Mouse (Mus musculus) kidney, postnatal 0 days (tissue): ENCODE results near the gene Bcar1. TPM values are rescaled to one million over a fixed set of nuclear protein-coding genes. Genes with fewer than 3 reads are reported as not detected.

ENCODE experiments used
- ATAC-seq: fragments of 200-750 bp; cut with Nextera tagmentation; replicated peaks from 2 replicates; pipeline ENCODE4 v1.8.0; 2017; ENCODE audit warnings: low read depth, moderate number of reproducible peaks, moderate TSS enrichment, moderate library complexity; ENCODE audit not compliant: low FRiP score
- DNase-seq: peaks from one replicate; pipeline ENCODE4 v3.0.0-alpha.2; 2016; ENCODE audit warnings: low spot score
- H3K27ac ChIP-seq: fragments of 300-500 bp; sonication (generic); 2 replicates; pipeline ENCODE4 v1.5.1; 2014; ENCODE audit warnings: mild to moderate bottlenecking
- H3K27me3 ChIP-seq: fragments of 300-500 bp; sonication (generic); 2 replicates; pipeline ENCODE4 v1.6.1; 2014; ENCODE audit warnings: low read length, mixed read lengths; ENCODE audit not compliant: insufficient read depth
- H3K36me3 ChIP-seq: fragments of 300-500 bp; sonication (generic); 2 replicates; pipeline ENCODE4 v1.6.1; 2014; ENCODE audit warnings: low read length, mixed read lengths; ENCODE audit not compliant: insufficient read depth
- H3K4me1 ChIP-seq: fragments of 300-500 bp; sonication (generic); replicated peaks from 2 replicates; pipeline ENCODE4 v1.6.1; 2014; ENCODE audit warnings: antibody characterized with exemption, low read length, mixed read lengths; ENCODE audit not compliant: insufficient read depth
- H3K4me2 ChIP-seq: fragments of 300-500 bp; sonication (generic); 2 replicates; pipeline ENCODE4 v1.6.1; 2014; ENCODE audit warnings: mild to moderate bottlenecking, low read length, moderate library complexity, mixed read lengths
- H3K4me3 ChIP-seq: fragments of 300-500 bp; sonication (generic); replicated peaks from 2 replicates; pipeline ENCODE4 v1.5.1; 2014; ENCODE audit warnings: low read depth, low read length
- H3K9ac ChIP-seq: fragments of 300-500 bp; sonication (generic); 2 replicates; pipeline ENCODE4 v1.6.1; 2014; ENCODE audit warnings: low read depth, low read length
- H3K9me3 ChIP-seq: fragments of 300-500 bp; sonication (generic); replicated peaks from 2 replicates; pipeline ENCODE4 v1.6.1; 2016; ENCODE audit warnings: low read length, inconsistent platforms, mixed read lengths
- CTCF ChIP-seq: IDR thresholded peaks from 2 replicates; pipeline ENCODE4 v1.5.1; 2016; ENCODE audit warnings: antibody characterized with exemption, low read depth, mild to moderate bottlenecking, moderate library complexity
- WGBS: fragments of 180-500 bp; shearing (Covaris S2); extraction: QIAGEN DNeasy Blood & Tissue Kit; methylation state at CpG from one replicate; pipeline ENCODE4 v1.1.7; 2014; 5-methylcytosine and 5-hydroxymethylcytosine counted together
- polyA plus RNA-seq: library from polyadenylated mRNA; unstranded; fragments of >200 nt; fragmentation: Nextera tagmentation; extraction: Ambion mirVana; gene quantifications from 2 replicates; pipeline ENCODE4 v1.2.1, GENCODE M21; 2015

The Bcar1 gene
- polyA plus RNA-seq, 1 experiment from 2014 or later = 49.1 TPM

GRCm38 (mm10) chr8:111732004-111732403, 11.6 kb downstream of the Bcar1 start:
- Histone ChIP-seq H3K4me2 (peak overlapping the region; percentile 88), H3K9me3 (no peaks in the 10 kb centered on the region), H3K9ac (peak overlapping the region; percentile 93), H3K4me3 (peak overlapping the region; percentile 78), H3K27ac (peak overlapping the region; percentile 93), H3K4me1 (peaks cover 91% of the 10 kb centered on the region), H3K36me3 (no peaks in the 10 kb centered on the region), H3K27me3 (no peaks in the 10 kb centered on the region)
- DNase-seq (peak; percentile 99), ATAC-seq (peak; percentile 87)
- WGBS = under 1% methylated on average over 41 of the region's 41 CpGs
- no peak for TF ChIP-seq CTCF

GRCm38 (mm10) chr8:111731231-111731977, 12.2 kb downstream of the Bcar1 start:
- Histone ChIP-seq H3K4me3 (peak overlapping the region; percentile 78), H3K9me3 (no peaks in the 10 kb centered on the region), H3K36me3 (no peaks in the 10 kb centered on the region), H3K9ac (peak overlapping the region; percentile 93), H3K4me2 (peak overlapping the region; percentile 88), H3K27ac (peak overlapping the region; percentile 93), H3K4me1 (peaks cover 91% of the 10 kb centered on the region), H3K27me3 (no peaks in the 10 kb centered on the region)
- no peak for TF ChIP-seq CTCF
- ATAC-seq (peak; percentile 37), DNase-seq (peak; percentile 65)
- WGBS = 2% methylated on average over 39 of the region's 39 CpGs

GRCm38 (mm10) chr8:111729233-111730170, 14.1 kb downstream of the Bcar1 start:
- no peaks in the 10 kb centered on the region for H3K27me3 ChIP-seq
- no peak for TF ChIP-seq CTCF
- WGBS = 39% methylated on average over 7 of the region's 7 CpGs
- H3K27ac ChIP-seq = peak overlapping the region; percentile 93
- peak overlapping the region; percentile 93; the same call in 1 of the 2 replicates for H3K9ac ChIP-seq
- peak overlapping the region; percentile 88 for H3K4me2 ChIP-seq
- ATAC-seq (peak; percentile 47), DNase-seq (peak; percentile 74)
- no peaks in the 10 kb centered on the region for H3K36me3 ChIP-seq
- peaks cover 84% of the 10 kb centered on the region for H3K4me1 ChIP-seq
- H3K9me3 ChIP-seq = no peaks in the 10 kb centered on the region
- 0 out of 2 replicates have a peak overlapping the region, but pooled peaks have one; percentile 78 for H3K4me3 ChIP-seq

GRCm38 (mm10) chr8:111728481-111728880, 15.1 kb downstream of the Bcar1 start:
- Histone ChIP-seq H3K27ac (0 out of 2 replicates have a peak overlapping the region, but pooled peaks have one; percentile 25), H3K36me3 (no peaks in the 10 kb centered on the region), H3K4me2 (no peak overlapping the region), H3K4me1 (peaks cover 73% of the 10 kb centered on the region), H3K9me3 (no peaks in the 10 kb centered on the region), H3K27me3 (no peaks in the 10 kb centered on the region), H3K4me3 (no peak overlapping the region), H3K9ac (0 out of 2 replicates have a peak overlapping the region, but pooled peaks have one; percentile 13)
- WGBS = 60% methylated on average over 5 of the region's 5 CpGs
- no peak for ATAC-seq
- TF ChIP-seq CTCF = no peak
- no peak for DNase-seq

DNA sequence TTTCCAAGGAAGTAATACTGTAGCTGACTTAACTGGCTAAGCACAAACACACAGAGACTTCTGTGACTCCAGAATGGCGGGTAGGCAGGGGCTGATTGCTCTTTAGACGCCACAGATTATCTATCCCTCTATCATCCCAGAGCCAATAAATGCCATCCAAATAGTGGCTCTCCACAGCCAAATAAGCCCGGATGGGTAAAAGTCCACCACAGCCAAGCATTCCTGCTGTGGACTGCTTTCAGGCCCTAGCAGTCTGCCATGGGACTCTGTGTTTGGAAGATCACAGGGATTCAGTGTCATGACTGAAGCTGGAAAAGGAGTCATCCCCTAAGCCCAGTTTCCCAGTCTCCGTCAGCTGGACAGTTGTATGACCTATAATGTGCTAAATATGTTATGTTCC, 16.1 kb downstream of the Bcar1 start:
- DNase-seq = no peak
- ATAC-seq = no peak
- Histone ChIP-seq H3K27ac (no peak overlapping the region), H3K9me3 (no peaks in the 10 kb centered on the region), H3K4me1 (peaks cover 64% of the 10 kb centered on the region), H3K36me3 (no peaks in the 10 kb centered on the region), H3K9ac (no peak overlapping the region), H3K4me3 (no peak overlapping the region), H3K4me2 (no peak overlapping the region), H3K27me3 (no peaks in the 10 kb centered on the region)
- 74% methylated on average over 4 of the region's 4 CpGs for WGBS
- TF ChIP-seq CTCF = no peak
